Mouse (Mus musculus): Measurements from ENCODE around the gene Polr2h. TPM values are rescaled to one million over a fixed set of nuclear protein-coding genes. Genes with fewer than 3 reads are reported as not detected.

Gene Polr2h
- polyA plus RNA-seq, 1 experiment from 2014 or later: 38.4 TPM

GRCm38 (mm10) chr16:20701729-20702521, 15.5 kb upstream of the Polr2h start:
- DNase-seq (ENCODE audit: low read depth, low spot score): no peak
- no peak for TF ChIP-seq CTCF (IDR thresholded peaks at IDR 0.05)
- in situ Hi-C loops (cut with MboI; ENCODE audit: low pct_unique_long_range_greater_than_20kb): loop anchor here (25.0 kb wide), 1 partner anchor 1560 kb away; the partner anchor contains the start of gene Tra2b
- CTCF ChIA-PET: interaction anchor here (1.0 kb wide), 1 partner anchor 14 kb away, joined by 3 read pairs; no protein-coding TSS in a partner anchor
- POLR2A ChIA-PET: no interaction called here
- no peaks in the 10 kb centered on the region for H3K27me3 ChIP-seq
- ATAC-seq: no peak

- in situ Hi-C loops (cut with MboI; ENCODE audit: low pct_unique_long_range_greater_than_20kb): loop anchor here (25.0 kb wide), 1 partner anchor 1560 kb away; the partner anchor contains the start of gene Tra2b
- DNase-seq (ENCODE audit: low read depth, low spot score): no peak
- ChIA-PET CTCF (interaction anchor here (0.7 kb wide), 1 partner anchor 12 kb away, joined by 3 read pairs; no protein-coding TSS in a partner anchor), POLR2A (no interaction called here)
- H3K27me3 ChIP-seq: no peaks in the 10 kb centered on the region
- ATAC-seq: peak; percentile 85
- no peak for TF ChIP-seq CTCF (IDR thresholded peaks at IDR 0.05)
These were observed 15.0 kb upstream of the Polr2h start for GRCm38 (mm10) chr16:20702522-20702893.

GRCm38 (mm10) chr16:20703071-20703470, 14.4 kb upstream of the Polr2h start:
- no peak for ATAC-seq
- no peak for TF ChIP-seq CTCF (IDR thresholded peaks at IDR 0.05)
- ChIA-PET POLR2A (no interaction called here), CTCF (interaction anchor here (0.7 to 1.0 kb wide), 2 partner anchors 10 to 12 kb away, joined by 3 read pairs; no protein-coding TSS in a partner anchor)
- H3K27me3 ChIP-seq: no peaks in the 10 kb centered on the region
- no peak for DNase-seq (ENCODE audit: low read depth, low spot score)
- in situ Hi-C loops (cut with MboI; ENCODE audit: low pct_unique_long_range_greater_than_20kb): loop anchor here (25.0 kb wide), 1 partner anchor 1559 kb away; the partner anchor contains the start of gene Tra2b

GRCm38 (mm10) chr16:20703699-20704400, 13.6 kb upstream of the Polr2h start:
- CTCF ChIA-PET: interaction anchor here (1.0 to 1.3 kb wide), 2 partner anchors 9 to 14 kb away, joined by 3 read pairs; partner anchors contain the start of genes Clcn2 and Polr2h
- in situ Hi-C loops (cut with MboI; ENCODE audit: low pct_unique_long_range_greater_than_20kb): loop anchor here (25.0 kb wide), 1 partner anchor 1558 kb away; the partner anchor contains the start of gene Tra2b
- H3K27me3 ChIP-seq: no peaks in the 10 kb centered on the region
- ATAC-seq (no peak), DNase-seq (ENCODE audit: low read depth, low spot score) (no peak)
- TF ChIP-seq CTCF (IDR thresholded peaks at IDR 0.05): no peak
- POLR2A ChIA-PET: interaction anchor here (1.8 kb wide), 1 partner anchor 12 kb away, joined by 6 read pairs; no protein-coding TSS in a partner anchor

- no peaks in the 10 kb centered on the region for H3K27me3 ChIP-seq
- no peak for DNase-seq (ENCODE audit: low read depth, low spot score)
- in situ Hi-C loops (cut with MboI; ENCODE audit: low pct_unique_long_range_greater_than_20kb): loop anchor here (25.0 kb wide), 1 partner anchor 1557 kb away; the partner anchor contains the start of gene Tra2b
- no peak for ATAC-seq
- TF ChIP-seq CTCF (IDR thresholded peaks at IDR 0.05): no peak
- POLR2A ChIA-PET: interaction anchor here (0.5 kb wide), 1 partner anchor 12 kb away, joined by 3 read pairs; no protein-coding TSS in a partner anchor
- CTCF ChIA-PET: no interaction called here
These were observed 11.7 kb upstream of the Polr2h start for GRCm38 (mm10) chr16:20705786-20706185.

- DNase-seq (ENCODE audit: low read depth, low spot score) (no peak), ATAC-seq (no peak)
- in situ Hi-C loops (cut with MboI; ENCODE audit: low pct_unique_long_range_greater_than_20kb): loop anchor here (25.0 kb wide), 1 partner anchor 1556 kb away; the partner anchor contains the start of gene Tra2b
- POLR2A ChIA-PET: interaction anchor here (0.5 kb wide), 1 partner anchor 12 kb away, joined by 3 read pairs; no protein-coding TSS in a partner anchor
- no peaks in the 10 kb centered on the region for H3K27me3 ChIP-seq
- CTCF ChIA-PET: no interaction called here
- TF ChIP-seq CTCF (IDR thresholded peaks at IDR 0.05): no peak
These were observed 10.9 kb upstream of the Polr2h start for GRCm38 (mm10) chr16:20706407-20707055.

- in situ Hi-C loops (cut with MboI; ENCODE audit: low pct_unique_long_range_greater_than_20kb): loop anchor here (25.0 kb wide), 1 partner anchor 1554 kb away; the partner anchor contains the start of gene Tra2b
- TF ChIP-seq CTCF (IDR thresholded peaks at IDR 0.05): no peak
- ChIA-PET POLR2A (no interaction called here), CTCF (interaction anchor here (0.8 to 2.1 kb wide), 3 partner anchors 10 to 56 kb away, joined by 3 to 8 read pairs (median 4); no protein-coding TSS in a partner anchor)
- ATAC-seq: no peak
- no peaks in the 10 kb centered on the region for H3K27me3 ChIP-seq
- no peak for DNase-seq (ENCODE audit: low read depth, low spot score)
These were observed 9.1 kb upstream of the Polr2h start for GRCm38 (mm10) chr16:20708220-20708938.

- in situ Hi-C loops (cut with MboI; ENCODE audit: low pct_unique_long_range_greater_than_20kb): loop anchor here (25.0 kb wide), 1 partner anchor 1553 kb away; the partner anchor contains the start of gene Tra2b
- ChIA-PET POLR2A (no interaction called here), CTCF (interaction anchor here (0.8 to 2.1 kb wide), 6 partner anchors 11 to 56 kb away, joined by 3 to 8 read pairs (median 4); no protein-coding TSS in a partner anchor)
- no peak for ATAC-seq
- no peak for DNase-seq (ENCODE audit: low read depth, low spot score)
- no peaks in the 10 kb centered on the region for H3K27me3 ChIP-seq
- TF ChIP-seq CTCF (IDR thresholded peaks at IDR 0.05): no peak
These were observed 8.3 kb upstream of the Polr2h start for GRCm38 (mm10) chr16:20708939-20709734.

Measured in Patski (cell line).